Mouse (Mus musculus): ENCODE data around the gene Vti1a.
A peak's percentile ranks its signal among the peaks of the same experiment; 100 is the strongest.

Vti1a gene

DNA sequence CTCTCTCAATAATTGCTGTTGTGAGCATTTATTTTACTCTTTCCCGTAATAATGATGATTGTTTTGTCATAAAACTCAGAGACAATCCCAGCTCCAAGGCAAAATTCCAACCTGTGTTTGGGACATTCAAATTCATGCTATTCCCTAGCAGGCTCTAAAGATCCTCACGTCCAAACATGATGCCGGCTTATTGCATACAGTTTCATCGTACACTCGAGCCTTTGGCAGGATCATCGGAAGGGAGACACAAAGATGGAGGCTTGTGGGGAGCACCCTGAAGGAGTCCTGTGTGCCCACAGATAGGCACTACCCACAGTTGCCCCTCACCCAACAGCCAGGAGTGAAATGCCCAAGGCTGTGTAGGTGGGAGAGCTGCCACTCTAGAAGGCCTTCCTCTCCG, 208.3 kb downstream of the Vti1a start:
- no peak for DNase-seq (ENCODE audit: low spot score)

DNA sequence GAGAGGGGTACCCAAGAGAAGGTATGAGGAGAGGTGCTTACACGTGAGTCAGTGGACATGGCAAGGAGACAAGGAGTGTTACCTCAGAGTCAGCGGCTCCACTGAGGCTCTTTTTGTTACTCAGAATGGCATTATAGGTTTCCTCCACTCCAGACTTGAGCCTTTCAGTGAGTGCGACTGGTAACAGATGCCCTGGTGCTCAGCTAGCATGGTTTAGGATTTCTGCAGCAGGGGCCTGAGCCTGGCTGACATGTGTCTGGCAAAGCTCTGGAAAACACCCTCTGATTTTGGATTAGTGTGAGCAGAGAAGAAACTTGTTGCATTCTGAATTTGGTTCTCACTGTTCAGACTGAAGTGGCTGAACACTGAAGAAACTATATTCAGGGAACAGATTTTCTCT, 209.0 kb downstream of the Vti1a start:
- DNase-seq (ENCODE audit: low spot score): no peak

- no peak for DNase-seq (ENCODE audit: low spot score)
These were observed 210.7 kb downstream of the Vti1a start for GRCm38 (mm10) chr19:55526717-55527235.

DNA sequence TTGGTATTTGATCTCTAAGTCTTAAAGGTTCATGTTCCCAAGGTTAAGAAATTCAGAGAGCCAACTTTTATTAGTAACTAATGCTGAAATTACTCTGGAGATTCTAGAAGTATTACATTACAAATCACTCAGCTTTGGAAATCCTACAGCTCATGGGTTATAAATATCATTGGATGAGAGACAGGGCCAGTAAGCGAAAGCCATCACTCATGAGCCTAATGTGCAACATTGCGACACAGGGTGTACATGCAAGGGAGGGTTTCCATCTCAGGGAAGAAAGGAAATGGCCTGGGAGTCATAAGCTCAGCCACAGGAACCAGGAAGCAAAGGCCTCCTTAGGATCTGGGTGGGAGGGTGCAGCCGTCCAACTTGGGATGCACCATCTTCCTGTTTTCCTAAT, 213.9 kb downstream of the Vti1a start:
- DNase-seq (ENCODE audit: low spot score): no peak

DNA sequence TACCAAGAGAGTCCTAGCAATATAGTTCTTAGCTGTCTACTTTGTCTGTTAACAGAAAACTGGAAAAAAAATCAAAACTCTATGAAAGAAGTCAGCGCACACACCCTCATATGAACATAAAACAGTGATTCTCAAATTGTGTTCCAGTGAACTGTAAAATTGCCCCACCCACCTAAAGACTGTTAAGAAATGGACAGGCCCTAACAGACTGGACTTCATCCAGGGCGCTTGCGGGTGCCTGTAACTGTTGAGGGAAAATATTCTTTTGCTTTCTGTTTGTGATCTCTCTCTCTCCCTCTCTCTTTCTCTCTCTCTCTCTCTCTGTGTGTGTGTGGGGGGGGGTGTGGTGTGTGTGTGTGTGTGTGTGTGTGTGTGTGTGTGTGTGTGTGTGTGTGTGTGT, 216.6 kb downstream of the Vti1a start:
- no peak for DNase-seq (ENCODE audit: low spot score)

- DNase-seq (ENCODE audit: low spot score): no peak
These were observed 220.3 kb downstream of the Vti1a start for GRCm38 (mm10) chr19:55536273-55536937.

DNA sequence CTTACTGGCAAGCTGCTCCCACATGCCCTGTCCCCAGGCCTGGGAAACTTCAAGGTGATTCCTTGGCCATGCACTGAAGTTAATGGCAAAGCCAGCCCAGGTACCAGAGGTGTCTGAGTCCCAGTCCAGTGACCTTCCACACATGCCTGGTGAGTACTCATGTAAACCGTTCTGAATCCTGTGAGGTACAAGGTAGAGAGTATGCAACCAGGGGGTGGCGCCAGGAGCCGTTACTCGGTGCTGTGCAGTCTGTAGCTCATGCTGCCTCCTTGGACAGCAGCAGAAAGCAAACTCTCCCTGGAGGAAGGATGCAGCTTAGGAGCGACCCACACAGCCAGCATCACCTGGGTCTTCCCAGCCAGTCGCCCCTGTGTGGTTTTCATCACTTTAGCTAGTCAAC, 221.6 kb downstream of the Vti1a start:
- no peak for DNase-seq (ENCODE audit: low spot score)

- no peak for DNase-seq (ENCODE audit: low spot score)
These were observed 225.5 kb downstream of the Vti1a start for GRCm38 (mm10) chr19:55541641-55542040.

- no peak for DNase-seq (ENCODE audit: low spot score)
These were observed 226.4 kb downstream of the Vti1a start for GRCm38 (mm10) chr19:55542461-55542860.

GRCm38 (mm10) chr19:55543188-55543587, 227.1 kb downstream of the Vti1a start:
- DNase-seq (ENCODE audit: low spot score): no peak

GRCm38 (mm10) chr19:55544498-55544897, 228.4 kb downstream of the Vti1a start:
- DNase-seq (ENCODE audit: low spot score): no peak

DNA sequence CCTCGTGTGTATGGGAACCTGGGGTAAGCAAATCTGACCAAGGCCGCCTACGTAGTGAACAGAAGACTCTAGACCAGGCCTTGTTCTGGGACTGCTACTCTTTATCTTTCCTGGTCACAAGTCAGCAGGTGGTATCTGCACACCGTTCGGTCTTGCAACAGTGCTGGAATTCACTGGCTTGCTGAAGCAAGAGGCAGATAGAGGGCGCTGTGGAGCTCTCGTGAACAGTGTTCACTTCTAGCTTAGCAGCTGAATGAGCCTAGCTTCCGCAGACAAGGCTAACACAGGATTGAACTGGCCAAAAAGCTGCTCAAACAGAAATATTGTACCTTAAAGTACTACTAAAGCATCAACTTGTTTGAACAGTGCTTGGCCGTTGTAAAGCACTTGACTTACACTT, 229.4 kb downstream of the Vti1a start:
- peak; percentile 56 for DNase-seq (ENCODE audit: low spot score)

GRCm38 (mm10) chr19:55546009-55546528, 230.0 kb downstream of the Vti1a start:
- DNase-seq (ENCODE audit: low spot score): no peak

- no peak for DNase-seq (ENCODE audit: low spot score)
These were observed 232.1 kb downstream of the Vti1a start for GRCm38 (mm10) chr19:55548206-55548605.

GRCm38 (mm10) chr19:55548656-55549055, 232.6 kb downstream of the Vti1a start:
- DNase-seq (ENCODE audit: low spot score): no peak

DNA sequence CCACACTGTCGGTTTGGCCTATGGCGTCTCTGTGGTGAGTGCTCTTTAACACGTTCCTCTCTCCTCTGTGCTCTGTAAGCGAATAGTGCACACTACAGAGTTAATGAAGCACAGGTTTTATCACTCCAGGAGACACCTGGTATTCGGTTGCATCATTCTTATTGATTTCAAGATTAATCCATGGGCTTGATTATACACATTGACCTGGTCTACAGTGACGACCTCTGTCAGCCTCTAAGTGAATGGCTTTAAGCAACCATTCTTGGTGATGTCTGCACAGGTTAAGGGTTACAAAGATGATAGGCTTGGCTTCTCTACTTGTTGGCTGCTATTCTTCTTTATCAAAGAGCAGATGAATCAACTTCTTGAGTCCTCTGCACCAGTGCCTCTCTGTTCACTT, 234.1 kb downstream of the Vti1a start:
- no peak for DNase-seq (ENCODE audit: low spot score)

DNA sequence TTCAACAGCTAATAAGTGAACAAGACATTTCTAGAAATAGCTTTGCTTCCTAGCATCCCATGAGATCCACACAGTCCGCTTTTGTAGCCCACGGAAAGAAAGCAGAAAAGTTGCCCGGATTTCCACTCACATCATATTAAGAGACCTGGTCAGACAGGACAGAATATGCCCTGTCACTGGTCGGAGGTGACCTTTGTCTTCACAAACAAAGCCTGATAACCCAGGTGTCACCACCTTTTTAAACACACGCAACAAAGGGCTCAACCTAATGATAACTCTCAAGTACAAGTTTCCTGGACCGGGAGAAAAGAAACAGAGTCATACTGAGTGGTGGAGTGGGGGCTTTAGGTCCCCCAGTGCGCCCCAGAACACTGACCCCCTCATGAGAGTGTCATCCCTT, 236.2 kb downstream of the Vti1a start:
- no peak for DNase-seq (ENCODE audit: low spot score)

GRCm38 (mm10) chr19:55552861-55553260, 236.8 kb downstream of the Vti1a start:
- no peak for DNase-seq (ENCODE audit: low spot score)

DNA sequence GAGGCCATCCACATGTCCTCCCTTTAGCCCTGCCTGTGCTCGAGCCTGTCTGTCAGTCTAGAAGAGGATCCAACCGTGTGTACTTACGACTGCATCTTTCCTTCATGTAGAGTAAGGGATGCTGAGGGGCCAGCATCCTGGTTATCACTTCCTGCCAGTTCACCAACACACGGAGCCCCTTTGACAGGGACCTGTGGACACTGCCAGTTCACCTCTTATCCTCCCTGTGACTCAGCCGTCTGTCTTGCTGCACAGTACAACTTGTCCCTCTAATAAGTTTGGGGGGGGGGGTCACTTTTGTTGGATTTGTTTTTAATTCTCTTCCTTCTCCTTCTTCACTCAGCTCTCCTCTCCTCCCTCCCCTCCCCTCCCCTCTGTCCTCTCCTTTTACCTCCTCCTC, 238.2 kb downstream of the Vti1a start:
- DNase-seq (ENCODE audit: low spot score): no peak

- DNase-seq (ENCODE audit: low spot score): no peak
These were observed 238.6 kb downstream of the Vti1a start for GRCm38 (mm10) chr19:55554703-55555102.

GRCm38 (mm10) chr19:55556168-55556999, 240.3 kb downstream of the Vti1a start:
- no peak for DNase-seq (ENCODE audit: low spot score)

DNA sequence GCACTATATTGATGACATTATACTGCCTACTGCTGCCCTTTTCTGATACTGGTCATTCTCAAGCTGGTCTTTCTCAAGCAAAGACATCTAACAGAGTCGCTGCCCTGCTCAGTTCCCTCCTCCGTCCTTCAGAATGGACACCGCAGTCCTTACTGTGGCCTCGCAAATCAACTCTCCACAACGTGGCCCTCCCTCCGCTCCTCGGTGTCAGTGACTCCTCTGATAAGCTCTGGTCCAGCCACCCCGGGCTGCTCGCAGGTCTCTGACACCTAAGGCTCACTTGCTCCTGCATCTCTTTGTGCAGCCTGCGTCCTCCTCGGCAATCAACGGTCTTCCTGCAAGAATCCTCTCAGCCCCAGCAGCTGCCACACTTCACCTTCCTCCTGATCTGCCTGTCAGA, 243.2 kb downstream of the Vti1a start:
- no peak for DNase-seq (ENCODE audit: low spot score)

DNA sequence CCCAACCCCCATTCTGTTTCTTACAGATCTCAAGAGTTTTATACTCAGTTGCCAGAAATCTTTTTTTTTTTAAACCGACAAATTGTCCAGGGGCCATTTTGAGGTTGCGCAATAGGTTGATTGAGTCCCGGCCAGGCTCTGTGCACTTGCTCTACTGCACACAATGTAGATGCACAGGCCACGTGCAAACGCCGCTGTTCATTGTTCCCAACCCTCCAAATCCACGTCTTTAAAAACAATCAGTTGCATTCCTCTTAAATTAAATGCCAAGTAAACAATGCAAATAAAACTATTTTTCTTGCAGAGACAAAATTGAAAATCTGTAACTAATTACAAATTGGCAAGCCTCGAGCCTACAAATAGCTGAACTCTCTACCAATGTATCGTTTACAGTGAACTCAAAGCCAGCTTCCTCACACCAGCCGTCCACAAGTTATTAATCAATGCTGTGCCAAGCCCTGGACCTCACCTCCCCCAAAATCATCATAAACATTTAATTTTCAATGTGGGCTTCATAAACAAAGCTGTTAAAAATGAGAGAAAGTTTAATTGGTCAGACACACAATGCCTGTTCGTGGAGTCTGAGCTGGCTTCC, 244.1 kb downstream of the Vti1a start:
- DNase-seq (ENCODE audit: low spot score): no peak

All from urinary bladder, postnatal 10 days (tissue).